20 mouse cellular contexts compared by ENCODE assay signal in genomic region chr1:164966095-164966698, GRCm38 (mm10). TPM values are rescaled to one million over a fixed set of nuclear protein-coding genes. Genes with fewer than 3 reads are reported as not detected.
DNase-seq lines count a peak whose midpoint lies in the region.
"Had no signal": no experiment of that assay in that cellular context is flagged by ENCODE, and none has a peak within 500 bp of the region (broad histone marks: within the 10 kb centered on the region; RNA-seq: fewer than 3 reads in every experiment).

No protein-coding gene starts in this region.

- H3K36me3 ChIP-seq in megakaryocyte, embryonic 14.5 days (replicated peaks; ENCODE audit: low read length) = no peaks in the 10 kb centered on the region
- H3K36me3 ChIP-seq: hindbrain, embryonic 12.5 days; liver, embryonic 13.5 days had no signal

- no peaks in the 10 kb centered on the region for H3K9me3 ChIP-seq in megakaryocyte, embryonic 14.5 days
- H3K9me3 ChIP-seq: hindbrain, embryonic 12.5 days; liver, embryonic 13.5 days had no signal

- H3K27me3 ChIP-seq in megakaryocyte, embryonic 14.5 days (replicated peaks) = peaks cover 6% of the 10 kb centered on the region
- H3K27me3 ChIP-seq: hindbrain, embryonic 12.5 days; liver, embryonic 13.5 days had no signal

- H3K4me3 ChIP-seq in megakaryocyte, embryonic 14.5 days (replicated peaks) = peak overlapping the region; percentile 6
- H3K4me3 ChIP-seq: hindbrain, embryonic 12.5 days; liver, embryonic 13.5 days had no signal

- H3K4me1 ChIP-seq in megakaryocyte, embryonic 14.5 days = peaks cover 8% of the 10 kb centered on the region
- H3K4me1 ChIP-seq: hindbrain, embryonic 12.5 days; liver, embryonic 13.5 days had no signal

- peak; percentile 82 for DNase-seq in CD4-positive, CD25-positive, alpha-beta regulatory T cell, adult 2 months (ENCODE audit: low read depth, low spot score)
- DNase-seq in R1 (ENCODE audit: low read depth, low spot score) = peak; percentile 9
- DNase-seq in thymus, adult 18-20 months = peak; percentile 34 to 47
- DNase-seq in cerebellum, postnatal 10 days = no peak
- no peak for DNase-seq in kidney, adult 18-20 months
- DNase-seq in adrenal gland, postnatal 10 days = no peak
- no peak for DNase-seq in kidney, postnatal 10 days
- DNase-seq: cerebellum, adult 9-11 months; left cerebral cortex, postnatal 4 days; liver, embryonic 13.5 days; lung, postnatal 36 days had no signal

RNA-seq across cellular contexts. Expression of gene Xcl1, which starts 30.9 kb away (rescaled TPM):
- polyA plus RNA-seq in megakaryocyte, embryonic 14.5 days (2012; ENCODE audit: insufficient read depth, low replicate concordance) = not detected in 2 replicates
- total RNA-seq in adrenal gland, postnatal 10 days (2021) = not detected
- total RNA-seq: ES-E14; gastrocnemius, adult 8-10 months; layer of hippocampus, postnatal 14 days; left cerebral cortex, postnatal 4 days had no signal
- polyA plus RNA-seq: embryonic facial prominence, embryonic 14.5 days; forebrain, embryonic 14.5 days; heart, embryonic 11.5 days; hindbrain, embryonic 12.5 days; kidney, postnatal 0 days; liver, embryonic 13.5 days had no signal

Comparison
In these comparisons a context has a peak if more than half of its experiments do, and no peak if none do; other contexts are left out.
1. DNase-seq: peak in CD4-positive, CD25-positive, alpha-beta regulatory T cell, adult 2 months (single experiment), R1 (single experiment) and thymus, adult 18-20 months (2 of 2); none in cerebellum, postnatal 10 days (0 of 2), kidney, adult 18-20 months (single experiment), adrenal gland, postnatal 10 days (single experiment) and kidney, postnatal 10 days (single experiment).